Mouse (Mus musculus) midbrain, embryonic 12.5 days (tissue): ENCODE measurements around the gene Atp5g1. TPM values are rescaled to one million over a fixed set of nuclear protein-coding genes. Genes with fewer than 3 reads are reported as not detected.
A peak's percentile ranks its signal among the peaks of the same experiment; 100 is the strongest.
"Not testable (repeated sequence)": the region's sequence is repeated elsewhere in the genome, so short reads cannot be mapped to it uniquely, and the experiment has no call there.

Experiments
- ATAC-seq: fragments of 200-750 bp; cut with Nextera tagmentation; 2 replicates; pipeline ENCODE4 v1.8.0; 2017; ENCODE audit warnings: low read depth, moderate TSS enrichment, moderate library complexity; ENCODE audit not compliant: low FRiP score
- H3K27ac ChIP-seq: fragments of 300-500 bp; sonication (generic); replicated peaks from 2 replicates; pipeline ENCODE4 v1.5.1; 2016; ENCODE audit warnings: mild to moderate bottlenecking
- H3K27me3 ChIP-seq: fragments of 300-500 bp; sonication (generic); 2 replicates; pipeline ENCODE4 v1.6.1; 2016; ENCODE audit warnings: mild to moderate bottlenecking
- H3K36me3 ChIP-seq: fragments of 300-500 bp; sonication (generic); 2 replicates; pipeline ENCODE4 v1.6.1; 2016
- H3K4me1 ChIP-seq: fragments of 300-500 bp; sonication (generic); 2 replicates; pipeline ENCODE4 v1.6.1; 2016
- H3K4me2 ChIP-seq: fragments of 300-500 bp; sonication (generic); replicated peaks from 2 replicates; pipeline ENCODE4 v1.6.1; 2016; ENCODE audit warnings: mild to moderate bottlenecking, moderate library complexity
- H3K4me3 ChIP-seq: fragments of 300-500 bp; sonication (generic); 2 replicates; pipeline ENCODE4 v1.5.1; 2016; ENCODE audit warnings: mild to moderate bottlenecking
- H3K9ac ChIP-seq: fragments of 300-500 bp; sonication (generic); replicated peaks from 2 replicates; pipeline ENCODE4 v1.6.1; 2016; ENCODE audit warnings: mild to moderate bottlenecking, moderate library complexity
- H3K9me3 ChIP-seq: fragments of 300-500 bp; sonication (generic); 2 replicates; pipeline ENCODE4 v1.6.1; 2016; ENCODE audit warnings: mild to moderate bottlenecking
- WGBS: fragments of 180-500 bp; shearing (Covaris S2); methylation state at CpG from one replicate; pipeline ENCODE4 v1.1.7; 2016; 5-methylcytosine and 5-hydroxymethylcytosine counted together
- polyA plus RNA-seq: library from polyadenylated mRNA; unstranded; fragments of >200 nt; fragmentation: Nextera tagmentation; extraction: Ambion mirVana; gene quantifications from 2 replicates; pipeline ENCODE4 v1.2.1, GENCODE M21; 2016

Gene Atp5g1
- polyA plus RNA-seq = 364 and 367 TPM in 2 replicates

DNA sequence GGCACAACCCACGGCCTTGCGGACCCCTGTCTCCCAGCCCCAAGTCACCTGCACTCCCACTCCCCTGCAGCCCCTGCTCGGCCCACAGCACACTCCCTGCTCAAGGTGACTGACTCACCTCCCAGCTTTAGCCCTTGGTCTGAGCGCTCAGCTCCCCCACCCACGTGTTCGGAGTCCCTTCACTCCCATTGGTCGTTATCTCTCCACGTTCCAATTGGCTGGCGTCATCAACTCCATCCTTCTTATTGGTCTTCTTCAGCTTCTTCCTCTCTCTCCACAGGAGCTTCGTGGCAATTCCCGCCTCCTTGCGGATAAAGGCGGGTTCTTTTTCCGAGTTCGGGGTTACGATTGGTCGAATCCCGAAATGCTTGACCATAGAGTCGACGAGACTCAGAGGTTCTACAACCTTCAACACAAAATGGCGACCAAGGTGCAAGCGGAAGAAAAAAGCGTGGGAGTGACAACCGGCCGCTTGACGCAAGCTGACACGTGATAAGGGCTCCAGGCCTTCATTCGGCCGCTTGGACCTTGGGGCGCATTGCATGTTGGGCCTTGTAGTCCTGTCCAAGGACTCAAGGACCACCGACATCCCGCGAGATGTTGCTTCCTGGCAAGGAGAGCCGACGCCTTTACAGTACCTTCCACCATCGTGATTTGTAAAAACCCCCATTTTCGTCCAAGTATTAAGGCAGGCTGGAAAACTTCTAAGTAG is at the start of gene Atp5g1:
Atp5g1 (minus strand) TSS at position 162 of the 712 bp plus-strand sequence.
- Histone ChIP-seq H3K27ac (peak within 1 kb of the TSS; percentile 65), H3K9ac (peak within 1 kb of the TSS; percentile 78), H3K4me1 (peaks cover 11% of the 10 kb centered on the region), H3K36me3 (peaks cover 20% of the 10 kb centered on the region), H3K9me3 (no peaks in the 10 kb centered on the region), H3K4me2 (peak within 1 kb of the TSS; percentile 95), H3K4me3 (peak within 1 kb of the TSS; percentile 85), H3K27me3 (no peaks in the 10 kb centered on the region)
- peak; percentile 96 for ATAC-seq
- WGBS = under 1% methylated on average over 37 of the region's 37 CpGs

DNA sequence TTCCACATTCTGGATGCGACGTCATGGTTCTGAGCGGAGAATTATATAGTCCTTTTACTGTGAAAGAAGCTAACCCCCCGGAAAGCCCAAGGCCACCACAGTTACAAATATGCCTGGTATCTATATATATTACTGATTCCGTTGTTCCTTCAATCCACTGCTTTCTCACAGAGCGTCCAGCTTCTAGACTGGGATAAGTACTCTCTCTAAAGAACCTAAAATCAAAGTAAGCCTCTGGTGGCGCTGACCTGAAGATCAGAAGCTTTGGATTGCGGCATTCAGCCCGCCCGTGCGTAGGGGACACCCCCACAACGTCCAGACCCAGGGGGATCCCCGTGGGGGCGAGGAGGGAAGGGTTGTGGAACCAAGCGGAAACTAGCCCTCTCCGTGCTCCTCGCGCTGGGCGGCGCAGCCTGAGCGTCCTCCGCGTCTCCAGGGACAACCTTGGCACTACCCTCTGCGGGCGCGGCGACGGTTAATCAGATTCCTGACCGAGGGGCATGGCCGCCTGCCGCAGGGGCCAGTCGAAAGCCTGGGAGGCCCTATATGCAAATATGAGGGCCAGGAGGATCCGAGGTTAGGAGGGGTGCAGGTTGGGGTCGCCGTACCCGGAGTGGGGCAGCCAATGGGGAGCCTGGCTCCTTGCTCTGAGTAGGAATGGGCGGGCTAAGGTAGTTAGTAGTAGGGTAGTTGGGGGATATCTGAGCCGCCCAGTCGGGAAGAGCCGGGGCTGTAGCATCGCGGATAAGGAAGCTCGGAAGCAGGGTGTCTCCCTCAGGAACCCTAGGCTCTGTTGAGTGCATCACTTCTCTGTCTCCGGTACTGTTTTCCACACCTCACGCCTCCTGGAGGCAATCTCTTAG is 48.8 kb upstream of the Atp5g1 start:
- Histone ChIP-seq H3K9ac (peak overlapping the region; percentile 41; the same call in 1 of the 2 replicates), H3K4me2 (peak overlapping the region; percentile 65), H3K27ac (no peak overlapping the region), H3K36me3 (no peaks in the 10 kb centered on the region), H3K9me3 (no peaks in the 10 kb centered on the region), H3K4me1 (peaks cover 11% of the 10 kb centered on the region), H3K27me3 (peaks cover 46% of the 10 kb centered on the region), H3K4me3 (peak overlapping the region; percentile 38)
- 1% methylated on average over 45 of the region's 45 CpGs for WGBS
- ATAC-seq = no peak

DNA sequence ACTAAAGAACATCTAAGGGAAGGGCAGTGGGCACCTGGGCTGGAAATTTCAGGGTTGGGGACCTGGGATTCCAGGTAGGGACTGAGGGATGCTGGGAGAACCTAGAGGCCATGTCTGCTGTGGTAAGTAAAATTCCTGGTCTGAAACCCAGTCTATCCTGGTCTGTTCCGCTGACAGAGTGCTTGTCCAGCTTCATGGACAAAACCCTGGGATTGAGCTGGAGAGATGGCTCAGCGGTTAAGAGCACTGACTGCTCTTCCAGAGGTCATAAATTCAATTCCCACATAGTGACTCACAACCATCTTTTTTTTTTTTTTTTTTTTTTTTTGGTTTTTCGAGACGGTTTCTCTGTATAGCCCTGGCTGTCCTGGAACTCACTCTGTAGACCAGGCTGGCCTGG is 47.3 kb upstream of the Atp5g1 start:
- not testable (repeated sequence) for H3K4me2 ChIP-seq, ATAC-seq, H3K4me3 ChIP-seq, H3K9ac ChIP-seq, H3K27ac ChIP-seq, H3K9me3 ChIP-seq, H3K36me3 ChIP-seq
- Histone ChIP-seq H3K4me1 (peaks cover 11% of the 10 kb centered on the region), H3K27me3 (peaks cover 46% of the 10 kb centered on the region)
- WGBS = 89% methylated on average over 4 of the region's 4 CpGs

DNA sequence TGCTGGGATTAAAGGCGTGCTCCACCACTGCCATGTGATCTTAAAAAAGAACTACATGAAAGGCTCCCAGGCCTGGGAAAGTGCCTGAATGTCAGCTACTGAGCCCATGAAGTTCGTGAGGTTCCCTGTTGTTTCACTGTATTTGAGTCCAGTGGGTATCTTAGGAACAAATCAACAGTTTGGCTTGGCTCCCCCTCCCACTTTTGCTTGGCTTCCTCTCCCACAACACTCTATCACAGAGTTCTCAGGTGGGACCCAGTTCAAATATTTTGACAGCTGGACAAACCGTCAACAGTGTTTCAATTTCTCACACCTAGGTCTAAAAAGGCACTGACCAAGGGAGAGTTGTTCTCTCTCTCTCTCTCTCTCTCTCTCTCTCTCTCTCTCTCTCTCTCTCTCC is 43.9 kb upstream of the Atp5g1 start:
- ATAC-seq = no peak
- Histone ChIP-seq H3K4me1 (peaks cover 6% of the 10 kb centered on the region), H3K36me3 (no peaks in the 10 kb centered on the region), H3K9me3 (no peaks in the 10 kb centered on the region), H3K9ac (no peak overlapping the region), H3K27ac (no peak overlapping the region), H3K27me3 (peaks cover 24% of the 10 kb centered on the region), H3K4me2 (no peak overlapping the region), H3K4me3 (no peak overlapping the region)
- WGBS = 70% methylated on average over 3 of the region's 3 CpGs

DNA sequence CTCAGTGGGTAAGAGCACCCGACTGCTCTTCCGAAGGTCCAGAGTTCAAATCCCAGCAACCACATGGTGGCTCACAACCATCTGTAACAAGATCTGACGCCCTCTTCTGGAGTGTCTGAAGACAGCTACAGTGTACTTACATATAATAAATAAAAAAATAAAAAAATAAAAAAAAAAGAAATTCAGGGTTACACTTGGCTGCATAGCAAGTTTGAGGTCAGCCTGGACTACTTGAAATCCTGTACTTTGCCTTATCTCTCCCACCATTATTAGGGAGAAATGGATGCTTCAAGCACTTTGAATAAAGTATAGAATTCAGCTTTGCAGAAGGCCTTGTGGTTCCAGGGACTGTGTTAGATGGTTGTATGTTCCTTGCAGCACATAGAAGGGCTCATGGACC is 41.5 kb upstream of the Atp5g1 start:
- H3K4me1 ChIP-seq, ATAC-seq, H3K9ac ChIP-seq, H3K4me2 ChIP-seq, H3K9me3 ChIP-seq, H3K27ac ChIP-seq, H3K36me3 ChIP-seq, H3K4me3 ChIP-seq, H3K27me3 ChIP-seq: not testable (repeated sequence)
- 71% methylated on average over 3 of the region's 3 CpGs for WGBS

DNA sequence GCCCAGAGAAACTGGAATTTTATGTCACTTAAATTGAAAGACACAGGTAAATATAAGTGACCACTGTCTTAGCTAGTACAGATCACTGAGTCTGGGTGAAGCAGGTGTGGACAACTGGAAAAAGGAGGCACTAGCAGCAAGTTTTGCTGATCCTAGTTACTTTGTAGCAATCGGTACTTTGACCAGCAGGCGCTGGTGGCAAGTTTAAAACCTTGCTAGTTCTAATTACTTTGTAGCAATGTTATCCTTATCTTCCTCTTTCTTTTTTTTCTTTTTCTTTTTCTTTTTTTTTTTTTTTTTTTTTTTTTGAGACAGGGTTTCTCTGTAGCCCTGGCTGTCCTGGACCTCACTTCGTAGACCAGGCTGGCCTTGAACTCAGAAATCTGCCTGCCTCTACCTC is 40.6 kb upstream of the Atp5g1 start:
- WGBS = 96% methylated on average over 3 of the region's 3 CpGs
- ATAC-seq = no peak
- Histone ChIP-seq H3K36me3 (no peaks in the 10 kb centered on the region), H3K9ac (no peak overlapping the region), H3K4me3 (no peak overlapping the region), H3K4me1 (no peaks in the 10 kb centered on the region), H3K4me2 (no peak overlapping the region), H3K27ac (no peak overlapping the region), H3K27me3 (no peaks in the 10 kb centered on the region), H3K9me3 (no peaks in the 10 kb centered on the region)

DNA sequence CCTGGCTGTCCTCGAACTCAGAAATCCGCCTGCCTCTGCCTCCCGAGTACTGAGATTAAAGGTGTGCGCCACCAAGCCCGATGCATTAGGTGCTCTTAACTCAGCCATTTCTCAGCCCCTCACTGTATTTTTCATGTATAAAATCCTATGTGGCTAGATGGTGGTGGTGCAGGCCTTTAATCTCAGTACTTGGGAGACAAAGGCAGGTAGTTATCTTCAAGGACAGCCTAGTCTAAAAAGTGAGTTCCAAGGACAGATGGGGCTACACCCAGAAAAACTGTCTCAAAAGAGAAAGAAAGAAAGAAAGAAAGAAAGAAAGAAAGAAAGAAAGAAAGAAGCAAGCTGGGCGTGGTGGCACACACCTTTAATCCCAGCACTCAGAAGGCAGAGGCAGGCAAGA is 39.9 kb upstream of the Atp5g1 start:
- ATAC-seq = no peak
- Histone ChIP-seq H3K27ac (no peak overlapping the region), H3K9me3 (no peaks in the 10 kb centered on the region), H3K4me2 (no peak overlapping the region), H3K27me3 (no peaks in the 10 kb centered on the region), H3K9ac (no peak overlapping the region), H3K4me1 (no peaks in the 10 kb centered on the region), H3K4me3 (no peak overlapping the region), H3K36me3 (no peaks in the 10 kb centered on the region)
- WGBS = 90% methylated on average over 6 of the region's 6 CpGs

DNA sequence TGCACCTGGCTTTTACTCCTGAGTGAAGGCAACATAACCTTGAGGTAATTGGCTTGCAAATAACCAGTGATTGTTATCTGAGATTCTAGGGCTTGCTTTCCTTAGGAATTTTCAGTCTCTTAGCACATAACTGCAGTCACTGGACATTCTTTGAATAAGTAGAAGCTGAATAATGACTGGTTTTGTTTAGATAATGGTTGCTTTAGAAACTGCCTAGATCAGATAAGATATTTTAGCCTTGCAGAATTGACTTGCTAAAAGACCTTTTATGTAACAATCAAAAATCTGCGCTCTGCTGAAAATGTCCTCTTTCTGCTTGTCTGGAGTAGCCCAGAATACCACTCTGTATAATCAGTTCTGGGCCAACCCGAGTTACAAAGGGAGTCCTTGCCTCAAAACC is 38.6 kb upstream of the Atp5g1 start:
- Histone ChIP-seq H3K9me3 (no peaks in the 10 kb centered on the region), H3K27me3 (no peaks in the 10 kb centered on the region), H3K4me3 (no peak overlapping the region), H3K4me1 (no peaks in the 10 kb centered on the region), H3K9ac (no peak overlapping the region), H3K36me3 (no peaks in the 10 kb centered on the region), H3K4me2 (no peak overlapping the region), H3K27ac (no peak overlapping the region)
- WGBS = 72% methylated on average over 2 of the region's 2 CpGs
- no peak for ATAC-seq

DNA sequence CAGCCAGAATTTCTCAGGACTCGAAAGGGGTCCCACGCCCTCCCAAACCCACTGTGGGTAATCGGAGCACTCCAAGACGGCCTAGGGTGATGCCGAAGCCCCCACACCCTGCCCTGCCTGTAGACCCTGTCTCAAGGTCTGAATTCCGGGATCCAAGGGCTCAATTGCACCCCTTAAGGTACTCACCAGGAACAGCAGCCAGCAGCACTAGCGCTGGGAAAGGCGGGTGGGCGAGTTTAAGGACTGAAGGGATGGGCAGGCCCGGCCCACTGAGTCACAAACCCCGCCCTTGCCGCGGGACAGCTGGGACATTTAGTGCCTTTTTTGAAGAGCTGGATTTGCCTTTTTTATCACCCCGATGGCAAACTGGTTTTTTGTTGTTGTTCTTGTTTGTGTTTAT is 36.3 kb upstream of the Atp5g1 start, which contains the start of gene Calcoco2:
Calcoco2 (minus strand) TSS at position 214 of the 400 bp plus-strand sequence.
- no peak within 1 kb of the TSS for H3K27ac ChIP-seq
- ATAC-seq = no peak
- WGBS = 46% methylated on average over 14 of the region's 14 CpGs

DNA sequence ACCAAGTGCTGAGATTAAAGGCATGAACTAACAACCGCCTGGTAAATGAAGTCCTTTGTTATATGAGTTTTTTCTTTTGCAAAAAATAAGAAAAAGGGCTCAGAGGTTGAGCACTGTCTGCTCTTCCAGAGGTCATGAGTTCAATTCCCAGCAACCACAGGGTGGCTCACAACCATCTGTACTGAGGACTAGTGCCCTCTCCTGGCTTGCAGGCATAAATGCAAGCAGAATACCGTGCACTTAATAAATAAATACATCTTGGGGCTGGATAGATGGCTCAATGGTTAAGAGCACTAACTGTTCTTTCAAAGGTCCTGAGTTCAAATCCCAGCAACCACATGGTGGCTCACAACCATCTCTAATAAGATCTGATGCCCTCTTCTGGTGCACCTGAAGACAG is 35.5 kb upstream of the Atp5g1 start:
- H3K4me3 ChIP-seq, H3K4me2 ChIP-seq, H3K9ac ChIP-seq, ATAC-seq, H3K27ac ChIP-seq, H3K4me1 ChIP-seq, H3K27me3 ChIP-seq, H3K9me3 ChIP-seq, H3K36me3 ChIP-seq: not testable (repeated sequence)
- 63% methylated on average over 2 of the region's 2 CpGs for WGBS

More for the DNA sequence above, 36.3 kb upstream of the Atp5g1 start, which contains the start of gene Calcoco2:
- Histone ChIP-seq H3K36me3 (no peaks in the 10 kb centered on the region), H3K9ac (no peak within 1 kb of the TSS), H3K4me3 (no peak within 1 kb of the TSS), H3K4me1 (no peaks in the 10 kb centered on the region), H3K27me3 (no peaks in the 10 kb centered on the region), H3K4me2 (no peak within 1 kb of the TSS), H3K9me3 (no peaks in the 10 kb centered on the region)

DNA sequence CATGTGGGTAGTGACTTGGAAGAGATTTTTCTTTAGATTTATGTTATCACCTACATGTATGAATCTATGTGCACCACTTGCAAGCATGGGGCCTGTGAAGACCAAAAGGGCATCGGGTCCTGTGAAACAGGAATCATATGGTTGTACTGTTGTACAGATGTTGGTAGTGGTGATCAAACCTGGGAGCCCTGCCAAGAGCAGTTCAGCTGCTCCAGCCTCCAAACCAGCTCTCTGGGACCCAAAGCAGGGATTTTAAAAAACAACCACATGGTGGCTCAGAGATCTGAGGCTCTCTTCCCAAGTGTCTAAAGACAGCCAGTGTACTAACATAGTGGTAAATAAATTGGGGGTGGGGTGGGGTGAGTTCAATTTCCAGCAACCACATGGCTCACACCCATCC is 32.9 kb upstream of the Atp5g1 start:
- H3K36me3 ChIP-seq = no peaks in the 10 kb centered on the region
- no peak for ATAC-seq
- H3K9me3 ChIP-seq = no peaks in the 10 kb centered on the region
- no peaks in the 10 kb centered on the region for H3K4me1 ChIP-seq
- H3K4me2 ChIP-seq = no peak overlapping the region
- H3K4me3 ChIP-seq = no peak overlapping the region
- H3K27me3 ChIP-seq = no peaks in the 10 kb centered on the region
- H3K27ac ChIP-seq = no peak overlapping the region
- 90% methylated on average over 1 of the region's 1 CpGs for WGBS
- no peak overlapping the region for H3K9ac ChIP-seq

DNA sequence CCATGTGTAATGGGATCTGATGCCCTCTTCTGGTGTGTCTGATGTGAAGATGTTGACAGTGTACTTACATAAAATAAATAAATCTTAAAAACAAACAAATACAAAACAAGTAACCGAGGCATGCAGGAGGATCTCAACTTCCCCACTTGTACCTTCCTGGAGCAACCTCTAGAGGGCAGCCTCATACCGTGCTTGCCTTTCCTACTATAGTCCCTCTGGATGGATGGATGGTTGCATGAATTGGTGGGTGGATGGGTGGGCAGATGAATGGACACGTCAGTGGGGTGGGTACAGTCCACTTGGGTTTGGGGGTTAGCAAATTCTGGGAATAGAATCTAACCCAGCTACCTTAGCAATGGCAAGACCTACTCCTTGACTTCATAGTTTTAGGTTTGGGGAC is 17.9 kb upstream of the Atp5g1 start:
- Histone ChIP-seq H3K9me3 (no peaks in the 10 kb centered on the region), H3K36me3 (no peaks in the 10 kb centered on the region), H3K27me3 (peaks cover 4% of the 10 kb centered on the region; the same call in 1 of the 2 replicates), H3K4me2 (no peak overlapping the region), H3K4me3 (no peak overlapping the region), H3K4me1 (no peaks in the 10 kb centered on the region), H3K27ac (no peak overlapping the region), H3K9ac (no peak overlapping the region)
- ATAC-seq = no peak
- 13% methylated on average over 3 of the region's 3 CpGs for WGBS
